Mouse (Mus musculus): ENCODE measurements around the gene Kars. TPM values are rescaled to one million over a fixed set of nuclear protein-coding genes. Genes with fewer than 3 reads are reported as not detected.
A peak's percentile ranks its signal among the peaks of the same experiment; 100 is the strongest.

Kars gene
- total and polyA plus RNA-seq, 3 experiments, result 295 to 642 (median 355) TPM

DNA sequence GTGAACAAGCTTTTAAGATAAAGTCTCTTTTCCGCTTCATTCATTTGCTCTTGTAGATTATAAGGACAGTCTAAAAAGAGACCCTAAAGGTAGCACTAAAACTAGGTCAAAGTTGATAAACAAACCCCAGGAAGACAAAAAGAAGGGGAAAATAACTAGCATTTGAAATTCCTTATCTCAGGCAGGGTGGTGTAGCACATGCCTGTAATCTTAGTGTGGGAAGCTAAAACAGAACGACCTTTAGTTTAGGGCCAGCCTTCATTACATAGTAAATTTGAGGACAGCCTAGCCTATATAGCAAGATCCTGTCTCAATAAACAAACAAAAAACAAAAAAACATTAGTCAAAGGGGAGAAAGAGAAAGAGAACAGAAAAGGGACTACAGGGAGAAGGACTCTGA is 3.5 kb downstream of the Kars start:
- Histone ChIP-seq H3K9me3 (replicated peaks; ENCODE audit: insufficient read depth, low read length) (no peaks in the 10 kb centered on the region), H3K79me2 (ENCODE audit: control insufficient read depth, insufficient read depth, low read length, poor library complexity) (peaks cover 57% of the 10 kb centered on the region), H3K4me3 (ENCODE audit: control insufficient read depth in 1 of 2, insufficient read depth in 1 of 2, low read depth in 2 of 2, low read length in 2 of 2) (no peak overlapping the region), H3K4me1 (ENCODE audit: control insufficient read depth in 1 of 2, insufficient read depth in 2 of 2, low read length in 2 of 2) (peaks cover 19 to 28% of the 10 kb centered on the region in 2 experiments), H3K27ac (ENCODE audit: control insufficient read depth, low read depth, low read length) (peak overlapping the region; percentile 40), H3K9ac (ENCODE audit: control insufficient read depth, low read depth, low read length, poor library complexity, severe bottlenecking) (no peak overlapping the region), H3K36me3 (ENCODE audit: control insufficient read depth in 1 of 2, insufficient read depth in 2 of 2, low read length in 2 of 2) (peaks cover 16 to 45% of the 10 kb centered on the region in 2 experiments), H3K27me3 (ENCODE audit: control insufficient read depth in 1 of 2, insufficient read depth in 2 of 2, low read length in 2 of 2) (no peaks in the 10 kb centered on the region)
- TF ChIP-seq ZNF384 (IDR thresholded peaks at IDR 0.05; ENCODE audit: low read depth, low read length), result no peak
- TF ChIP-seq E2F4 (IDR thresholded peaks at IDR 0.05; ENCODE audit: borderline replicate concordance, low read depth, low read length), result no peak
- no peak for TF ChIP-seq UBTF (IDR thresholded peaks at IDR 0.05; ENCODE audit: borderline replicate concordance, insufficient read depth, low read depth, low read length)
- TF ChIP-seq CTCF (IDR thresholded peaks at IDR 0.05 in 2 of 3, conservative IDR thresholded peaks at IDR 0.05 in 1 of 3; ENCODE audit: control insufficient read depth in 1 of 3, insufficient read depth in 1 of 3, low read depth in 2 of 3, low read length in 3 of 3, poor library complexity in 1 of 3, severe bottlenecking in 1 of 3), result no peak
- TF ChIP-seq CHD2 (IDR thresholded peaks at IDR 0.05; ENCODE audit: low read length), result no peak
- TF ChIP-seq ZKSCAN1 (IDR thresholded peaks at IDR 0.05; ENCODE audit: low read depth, low read length), result no peak
- peak; percentile 61; the same call in 1 of the 2 replicates for TF ChIP-seq MAX (IDR thresholded peaks at IDR 0.05; ENCODE audit: low read length)
- TF ChIP-seq NELFE (IDR thresholded peaks at IDR 0.05; ENCODE audit: low read depth, low read length), result no peak
- peak; percentile 44; the same call in 1 of the 2 replicates for TF ChIP-seq TCF12 (IDR thresholded peaks at IDR 0.05; ENCODE audit: low read depth, low read length)
- TF ChIP-seq CHD1 (IDR thresholded peaks at IDR 0.05; ENCODE audit: low read depth, low read length), result no peak
- TF ChIP-seq MXI1 (IDR thresholded peaks at IDR 0.05; ENCODE audit: low read depth, low read length), result peak; percentile 69; the same call in 1 of the 2 replicates
- TF ChIP-seq MYB (IDR thresholded peaks at IDR 0.05; ENCODE audit: low read depth, low read length), result no peak
- peak in 1 of 2 experiments; percentile 22; a peak in 2 of 4 replicates for TF ChIP-seq EP300 (IDR thresholded peaks at IDR 0.05; ENCODE audit: low read depth in 1 of 2, low read length in 2 of 2)
- TF ChIP-seq USF2 (IDR thresholded peaks at IDR 0.05; ENCODE audit: borderline replicate concordance in 1 of 2, insufficient read depth in 1 of 2, low read depth in 1 of 2, low read length in 2 of 2), result no peak
- TF ChIP-seq ZC3H11A (IDR thresholded peaks at IDR 0.05; ENCODE audit: low read depth, low read length), result no peak
- no peak for TF ChIP-seq ELF1 (IDR thresholded peaks at IDR 0.05; ENCODE audit: low read depth, low read length)
- no peak for TF ChIP-seq MAZ (IDR thresholded peaks at IDR 0.05; ENCODE audit: low read depth, low read length)
- peak; percentile 63; the same call in 1 of the 2 replicates for TF ChIP-seq SIN3A (IDR thresholded peaks at IDR 0.05; ENCODE audit: low read length)
- peak; percentile 79; the same call in 1 of the 2 replicates for TF ChIP-seq ETS1 (IDR thresholded peaks at IDR 0.05; ENCODE audit: low read depth, low read length)
- no peak for TF ChIP-seq RAD21 (IDR thresholded peaks at IDR 0.05; ENCODE audit: low read depth, low read length)
- TF ChIP-seq GATA1 (IDR thresholded peaks at IDR 0.05; ENCODE audit: low read depth, low read length), result peak; percentile 64
- TF ChIP-seq GABPA (IDR thresholded peaks at IDR 0.05; ENCODE audit: low read depth, low read length), result no peak
- no peak for TF ChIP-seq TAL1 (IDR thresholded peaks at IDR 0.05; ENCODE audit: low read length)
- no peak for TF ChIP-seq POLR2A (IDR thresholded peaks at IDR 0.05; ENCODE audit: control insufficient read depth in 1 of 2, insufficient read depth in 1 of 2, low read depth in 1 of 2, low read length in 2 of 2, poor library complexity in 1 of 2)
- TF ChIP-seq USF1 (IDR thresholded peaks at IDR 0.05; ENCODE audit: low read depth, low read length), result no peak
- TF ChIP-seq HCFC1 (IDR thresholded peaks at IDR 0.05; ENCODE audit: low read depth, low read length), result 0 out of 2 replicates have a peak, but pooled peaks have one; percentile 15
- no peak for TF ChIP-seq MAFK (IDR thresholded peaks at IDR 0.05; ENCODE audit: borderline replicate concordance, low read depth, low read length)
- TF ChIP-seq BHLHE40 (IDR thresholded peaks at IDR 0.05; ENCODE audit: borderline replicate concordance, low read depth, low read length), result peak; percentile 75; the same call in 1 of the 2 replicates
- DNase-seq (ENCODE audit: low read depth, low spot score), result peak; percentile 35
